Mouse (Mus musculus) regulatory T cell (primary cell): ENCODE results near the gene Mat2b.
"Not testable (repeated sequence)": the region's sequence is repeated elsewhere in the genome, so short reads cannot be mapped to it uniquely, and the experiment has no call there.

Experiments
- in situ Hi-C: fragments of 300-600 bp; cut with MboI, MseI; formaldehyde crosslinking; loops from one replicate; pipeline ENCODE4 v1.15.1; 2025; ENCODE audit warnings: high pct_unique_total_duplicates

Mat2b gene

DNA sequence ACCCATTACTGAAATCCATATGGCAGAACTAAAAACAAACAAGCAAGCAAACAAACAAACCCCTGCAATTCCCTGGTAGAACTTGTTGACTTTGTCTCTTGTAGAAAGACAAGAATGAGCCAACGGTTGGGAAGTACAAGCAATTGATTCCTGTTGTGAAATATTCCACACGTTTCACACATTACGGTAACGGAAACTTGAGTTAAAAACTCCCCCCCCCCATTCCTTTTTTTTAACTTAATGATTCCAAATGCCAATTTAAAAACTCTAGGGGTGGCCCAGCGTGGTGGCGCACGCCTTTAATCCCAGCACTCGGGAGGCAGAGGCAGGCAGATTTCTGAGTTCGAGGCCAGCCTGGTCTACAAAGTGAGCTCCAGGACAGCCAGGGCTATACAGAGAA is at the start of gene Mat2b:
TSS of gene Mat2b (minus strand) at position 101 of the 400 bp plus-strand sequence.
- in situ Hi-C loops = no loop called here

GRCm38 (mm10) chr11:40744348-40744747 is 49.3 kb upstream of the Mat2b start:
- in situ Hi-C loops = no loop called here

GRCm38 (mm10) chr11:40741605-40742262 is 46.7 kb upstream of the Mat2b start:
- in situ Hi-C loops = no loop called here

- in situ Hi-C loops = no loop called here
These were observed 42.4 kb upstream of the Mat2b start for GRCm38 (mm10) chr11:40737369-40737768.

GRCm38 (mm10) chr11:40734251-40734752 is 39.3 kb upstream of the Mat2b start:
- in situ Hi-C loops = no loop called here

GRCm38 (mm10) chr11:40733339-40734174 is 38.6 kb upstream of the Mat2b start, which contains the start of the genes Hmmr and Nudcd2:
Gene Hmmr (minus strand): TSS chr11:40733422.
Gene Nudcd2 (plus strand): TSS chr11:40733667.
- in situ Hi-C loops = no loop called here

DNA sequence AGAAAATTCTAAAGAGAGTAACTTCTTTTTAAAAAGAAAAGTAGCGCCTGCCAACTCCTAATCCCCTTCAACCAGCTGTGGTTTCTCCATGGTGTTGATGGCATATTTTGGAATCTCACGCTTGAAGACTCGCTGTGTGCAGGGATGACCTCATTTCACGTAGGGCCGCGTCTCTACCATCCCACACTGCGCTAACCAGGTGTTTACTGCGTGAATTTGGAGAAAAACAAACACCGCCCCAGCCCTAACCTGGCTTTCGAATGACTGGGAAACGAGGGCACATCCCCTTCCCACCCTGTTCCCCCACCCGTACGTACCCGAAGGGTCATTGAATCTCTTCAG is 38.0 kb upstream of the Mat2b start:
- in situ Hi-C loops = no loop called here

- in situ Hi-C loops = no loop called here
These were observed 23.3 kb upstream of the Mat2b start for GRCm38 (mm10) chr11:40718324-40718723.

- in situ Hi-C loops = no loop called here
These were observed 20.5 kb upstream of the Mat2b start for GRCm38 (mm10) chr11:40715524-40715923.

GRCm38 (mm10) chr11:40713858-40714257 is 18.9 kb upstream of the Mat2b start:
- in situ Hi-C loops = no loop called here

DNA sequence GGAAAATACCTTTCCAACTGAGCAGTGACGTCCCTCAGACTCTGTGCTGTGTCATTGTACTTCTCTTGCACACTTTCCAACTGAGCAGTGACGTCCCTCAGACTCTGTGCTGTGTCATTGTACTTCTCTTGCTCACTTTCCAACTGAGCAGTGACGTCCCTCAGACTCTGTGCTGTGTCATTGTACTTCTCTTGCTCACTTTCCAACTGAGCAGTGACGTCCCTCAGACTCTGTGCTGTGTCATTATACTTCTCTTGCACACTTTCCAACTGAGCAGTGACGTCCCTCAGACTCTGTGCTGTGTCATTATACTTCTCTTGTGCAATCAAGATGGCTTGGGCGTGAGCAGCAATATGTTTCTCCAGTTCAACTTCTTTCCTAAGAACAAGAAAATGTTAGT is 14.9 kb upstream of the Mat2b start:
- in situ Hi-C loops = not testable (repeated sequence)

- in situ Hi-C loops = no loop called here
These were observed 504 bp downstream of the Mat2b start for GRCm38 (mm10) chr11:40694311-40695087.

- in situ Hi-C loops = no loop called here
These were observed 1.5 kb downstream of the Mat2b start for GRCm38 (mm10) chr11:40693366-40693951.

DNA sequence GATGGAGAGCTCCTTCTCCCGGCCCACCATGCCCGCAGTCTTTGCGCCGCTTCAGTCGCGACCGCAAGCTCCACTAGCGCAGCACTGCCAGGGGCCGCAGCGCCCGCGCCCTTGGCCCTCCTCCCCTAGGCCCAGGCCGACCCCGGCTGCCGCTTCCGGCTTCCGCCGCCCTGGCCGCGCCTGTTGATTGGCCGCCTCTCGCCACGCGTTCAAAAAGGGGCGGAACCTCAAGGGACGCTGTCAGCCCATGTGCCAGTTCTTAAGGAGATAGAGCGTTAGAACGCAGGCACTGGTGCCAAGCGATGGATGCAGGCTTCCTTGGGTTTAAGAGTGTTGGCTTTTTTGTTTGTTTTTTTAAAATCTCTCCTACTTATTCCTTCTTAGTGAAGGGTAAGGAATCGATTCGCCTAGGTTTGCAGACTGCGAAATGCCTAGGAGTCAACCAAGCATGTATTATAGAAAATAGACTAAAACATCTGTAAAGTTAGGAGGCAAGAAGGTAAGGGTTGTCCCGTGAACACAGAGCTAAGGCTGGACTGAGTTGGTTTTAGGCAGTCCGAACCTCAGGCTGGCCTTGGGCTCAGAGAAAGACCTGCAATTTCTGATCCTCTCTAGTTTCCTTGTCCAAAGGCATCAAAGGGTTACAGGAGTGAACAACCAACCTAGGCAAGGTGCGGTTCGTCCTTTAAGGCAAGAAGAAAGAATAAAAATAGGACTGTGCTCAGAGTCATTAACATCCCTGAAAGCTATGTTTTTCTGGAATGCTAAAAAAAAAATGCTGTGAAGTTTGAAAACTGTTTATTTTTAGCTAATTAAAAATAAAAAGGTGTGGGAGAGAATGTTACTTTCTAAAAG is 2.3 kb downstream of the Mat2b start:
- in situ Hi-C loops = no loop called here

DNA sequence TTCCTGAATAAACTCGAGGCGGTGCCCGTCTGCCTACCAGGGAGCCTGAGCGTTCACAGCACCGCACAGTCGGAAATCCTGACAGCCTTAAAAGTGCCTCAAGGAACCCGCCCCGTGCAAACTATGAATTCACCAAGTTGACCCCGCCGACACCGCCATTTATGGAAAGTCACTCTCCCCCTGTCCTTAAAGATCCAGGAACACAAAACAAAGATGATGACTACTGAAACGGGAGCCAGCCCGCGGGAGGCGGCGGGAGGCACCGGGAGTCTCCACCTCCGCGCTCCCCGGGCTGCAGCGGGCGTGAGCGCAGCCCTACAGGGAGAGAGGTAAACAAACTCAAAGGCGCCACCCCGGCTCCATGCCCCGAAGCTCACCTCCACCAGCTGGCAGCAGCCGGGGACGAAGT is 2.9 kb downstream of the Mat2b start:
- in situ Hi-C loops = no loop called here

- in situ Hi-C loops = no loop called here
These were observed 4.4 kb downstream of the Mat2b start for GRCm38 (mm10) chr11:40690444-40691127.

DNA sequence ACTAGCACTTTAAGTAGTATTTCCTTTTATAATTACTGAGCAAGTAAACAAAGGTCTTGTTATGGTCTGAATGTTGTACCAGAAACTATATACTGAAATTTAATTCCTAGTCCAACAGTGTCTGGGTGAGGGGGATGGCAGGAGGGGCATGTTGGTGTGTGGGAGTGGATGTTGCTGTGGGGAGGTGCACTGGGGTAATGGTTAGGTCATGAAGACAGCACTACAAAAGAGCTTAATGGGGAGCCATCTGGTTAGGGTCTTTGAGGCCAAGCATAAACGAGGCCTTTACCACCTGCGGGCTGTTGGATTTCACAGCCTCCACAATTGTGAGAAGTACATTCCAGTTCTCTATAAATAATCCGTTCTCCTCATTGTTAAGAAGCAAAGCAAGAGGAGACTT is 11.7 kb downstream of the Mat2b start:
- in situ Hi-C loops = no loop called here

DNA sequence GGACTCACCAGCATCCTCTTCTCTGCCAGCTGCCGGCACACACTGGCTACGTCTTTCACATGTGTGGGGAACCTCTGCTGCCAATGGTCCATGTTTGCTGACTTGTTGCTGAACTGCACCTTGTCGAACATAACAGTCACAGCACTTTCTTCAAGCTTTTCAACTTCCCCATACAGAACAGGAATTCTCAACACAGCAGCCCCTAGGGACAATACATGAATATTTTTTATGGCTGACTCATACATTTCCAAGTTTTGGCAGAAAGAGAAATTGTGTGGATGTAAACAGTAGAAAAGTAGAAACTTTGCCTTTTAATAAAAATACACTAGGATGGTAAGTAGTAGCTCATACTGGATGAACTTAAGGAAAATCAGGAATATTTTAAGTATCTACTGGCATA is 12.5 kb downstream of the Mat2b start:
- in situ Hi-C loops = no loop called here

DNA sequence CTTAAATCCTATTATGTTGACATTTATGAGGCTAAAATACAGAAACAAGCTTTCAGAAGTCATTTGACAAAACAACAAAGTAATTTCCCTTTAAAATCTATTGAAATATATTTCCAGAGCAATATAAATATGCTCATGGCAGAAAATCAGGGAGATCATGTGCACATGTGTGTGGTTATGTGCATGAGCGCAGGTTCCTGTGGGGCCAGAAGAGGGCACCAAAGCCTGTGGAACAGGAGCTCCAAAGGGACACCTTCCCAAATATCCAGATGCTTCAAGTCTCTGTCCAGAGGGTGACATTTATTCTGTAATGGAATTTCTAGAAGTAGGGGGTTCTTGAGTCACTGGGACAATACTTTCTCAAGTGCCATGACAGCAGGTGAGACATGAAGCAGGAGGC is 17.8 kb downstream of the Mat2b start:
- in situ Hi-C loops = no loop called here
